Mouse (Mus musculus) thymus, adult 18-20 months (tissue): ENCODE measurements around the gene Tmem56.
A peak's percentile ranks its signal among the peaks of the same experiment; 100 is the strongest.

Experiments used
- DNase-seq, 2 experiments: peaks; one replicate each; pipeline ENCODE4 v3.0.0; 2022; ENCODE audit warnings: mixed read lengths in 2 of 2

The Tmem56 gene

GRCm38 (mm10) chr3:121282998-121283397 lies at the start of gene Tmem56:
Gene Tmem56 (minus strand): TSS chr3:121283098.
- no peak for DNase-seq

- DNase-seq: no peak
Measured at GRCm38 (mm10) chr3:121330244-121330646, 47.3 kb upstream of the Tmem56 start.

- DNase-seq: no peak
Measured at GRCm38 (mm10) chr3:121329647-121330046, 46.7 kb upstream of the Tmem56 start.

- DNase-seq: no peak
Measured at GRCm38 (mm10) chr3:121327406-121327805, 44.5 kb upstream of the Tmem56 start.

- no peak for DNase-seq
Measured at GRCm38 (mm10) chr3:121323371-121323770, 40.5 kb upstream of the Tmem56 start.

GRCm38 (mm10) chr3:121320896-121321295 lies 38.0 kb upstream of the Tmem56 start:
- DNase-seq: no peak

- no peak for DNase-seq
Measured at GRCm38 (mm10) chr3:121319906-121320305, 37.0 kb upstream of the Tmem56 start.

- DNase-seq: no peak
Measured at GRCm38 (mm10) chr3:121315498-121315897, 32.6 kb upstream of the Tmem56 start.

- no peak for DNase-seq
Measured at GRCm38 (mm10) chr3:121314149-121314548, 31.3 kb upstream of the Tmem56 start.

GRCm38 (mm10) chr3:121312979-121313378 lies 30.1 kb upstream of the Tmem56 start:
- no peak for DNase-seq

GRCm38 (mm10) chr3:121312426-121312825 lies 29.5 kb upstream of the Tmem56 start:
- DNase-seq: peak; percentile 19 to 49

GRCm38 (mm10) chr3:121309896-121310714 lies 27.2 kb upstream of the Tmem56 start:
- DNase-seq: no peak

- DNase-seq: no peak
Measured at GRCm38 (mm10) chr3:121309429-121309828, 26.5 kb upstream of the Tmem56 start.

GRCm38 (mm10) chr3:121308935-121309334 lies 26.0 kb upstream of the Tmem56 start:
- DNase-seq: no peak

GRCm38 (mm10) chr3:121307532-121308234 lies 24.8 kb upstream of the Tmem56 start:
- DNase-seq: peak in 1 of 2 experiments; percentile 45

GRCm38 (mm10) chr3:121306641-121307040 lies 23.7 kb upstream of the Tmem56 start:
- DNase-seq: no peak

- no peak for DNase-seq
Measured at GRCm38 (mm10) chr3:121294200-121294599, 11.3 kb upstream of the Tmem56 start.

GRCm38 (mm10) chr3:121291560-121292258 lies 8.8 kb upstream of the Tmem56 start, which contains the start of gene Alg14:
Gene Alg14 (plus strand): TSS chr3:121291773.
- DNase-seq: peak; percentile 95 to 97

- no peak for DNase-seq
Measured at GRCm38 (mm10) chr3:121291225-121291559, 8.3 kb upstream of the Tmem56 start.

GRCm38 (mm10) chr3:121290681-121291080 lies 7.8 kb upstream of the Tmem56 start:
- DNase-seq: no peak

GRCm38 (mm10) chr3:121287151-121287550 lies 4.3 kb upstream of the Tmem56 start:
- DNase-seq: no peak

- no peak for DNase-seq
Measured at GRCm38 (mm10) chr3:121285219-121285618, 2.3 kb upstream of the Tmem56 start.

- DNase-seq: no peak
Measured at GRCm38 (mm10) chr3:121279679-121280078, 3.2 kb downstream of the Tmem56 start.
